Mouse (Mus musculus): Measurements from ENCODE around the gene Prss40.

GRCm38 (mm10) chr1:34518259-34518658, 42.5 kb downstream of the Prss40 start:
- no peak for TF ChIP-seq CTCF (conservative IDR thresholded peaks at IDR 0.05; ENCODE audit: insufficient read depth, insufficient read length, low read depth, low read length)
- no peak for TF ChIP-seq POLR2A (IDR thresholded peaks at IDR 0.05; ENCODE audit: low read depth, low read length)

Data from kidney, adult 2 months (tissue).